Mouse (Mus musculus) layer of hippocampus, adult 11-12 months (tissue): ENCODE results near the gene Lgr4.

ENCODE experiments used
- DNase-seq: peaks from one replicate; pipeline ENCODE4 v3.0.0; 2022; ENCODE audit warnings: low spot score

Lgr4 gene

GRCm38 (mm10) chr2:109976181-109976580 lies 58.7 kb downstream of the Lgr4 start:
- DNase-seq = no peak

DNA sequence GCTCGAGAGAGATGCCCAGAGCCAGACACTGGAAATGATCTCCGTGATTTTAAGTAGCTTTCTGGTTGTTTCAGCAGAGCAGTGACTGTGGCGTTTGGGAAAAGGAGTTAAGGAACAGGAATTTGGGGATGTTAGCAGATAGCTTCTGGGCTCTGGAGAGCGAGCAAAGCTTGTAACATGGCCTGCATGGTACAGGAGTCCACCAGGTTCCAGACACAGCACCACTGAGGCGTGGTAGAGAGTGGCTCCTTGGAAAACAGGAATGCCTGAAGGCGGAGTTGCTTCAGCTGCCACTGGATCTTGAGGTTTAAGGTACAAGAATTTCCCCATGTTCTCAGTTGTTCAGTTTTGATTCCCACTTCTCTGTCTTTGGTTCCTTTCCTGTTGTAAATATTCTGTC lies 59.9 kb downstream of the Lgr4 start:
- DNase-seq = no peak

- DNase-seq = no peak
Observed at GRCm38 (mm10) chr2:109979209-109979608, 61.8 kb downstream of the Lgr4 start.

GRCm38 (mm10) chr2:109983435-109983834 lies 66.0 kb downstream of the Lgr4 start:
- DNase-seq = no peak

- no peak for DNase-seq
Observed at GRCm38 (mm10) chr2:109984930-109985329, 67.5 kb downstream of the Lgr4 start.

DNA sequence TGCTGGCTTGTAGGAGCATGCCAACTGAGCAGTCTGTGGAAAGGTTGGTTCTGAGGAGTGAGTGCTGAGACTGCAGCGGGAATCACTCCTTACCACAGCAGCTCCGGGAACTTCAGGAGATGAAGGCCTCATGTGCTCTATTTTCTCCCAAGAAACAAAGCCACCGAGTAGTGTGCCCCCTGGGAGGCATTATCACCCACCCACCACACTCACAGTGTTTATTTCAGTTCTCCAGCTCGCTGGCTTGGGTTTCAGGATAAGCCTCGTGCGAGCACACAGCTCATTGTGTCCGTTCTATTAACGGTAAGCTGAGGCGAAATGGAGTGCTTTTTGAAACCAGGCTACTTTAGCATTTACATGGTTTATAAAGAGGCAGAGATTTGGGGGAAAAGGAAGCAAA lies 68.1 kb downstream of the Lgr4 start:
- DNase-seq = no peak

GRCm38 (mm10) chr2:109986036-109986785 lies 68.8 kb downstream of the Lgr4 start:
- DNase-seq = no peak

- no peak for DNase-seq
Observed at GRCm38 (mm10) chr2:109987946-109988345, 70.5 kb downstream of the Lgr4 start.

GRCm38 (mm10) chr2:109989196-109989595 lies 71.7 kb downstream of the Lgr4 start:
- DNase-seq = no peak

- DNase-seq = no peak
Observed at GRCm38 (mm10) chr2:109989679-109990473, 72.4 kb downstream of the Lgr4 start.

- DNase-seq = no peak
Observed at GRCm38 (mm10) chr2:109991754-109992153, 74.3 kb downstream of the Lgr4 start.

DNA sequence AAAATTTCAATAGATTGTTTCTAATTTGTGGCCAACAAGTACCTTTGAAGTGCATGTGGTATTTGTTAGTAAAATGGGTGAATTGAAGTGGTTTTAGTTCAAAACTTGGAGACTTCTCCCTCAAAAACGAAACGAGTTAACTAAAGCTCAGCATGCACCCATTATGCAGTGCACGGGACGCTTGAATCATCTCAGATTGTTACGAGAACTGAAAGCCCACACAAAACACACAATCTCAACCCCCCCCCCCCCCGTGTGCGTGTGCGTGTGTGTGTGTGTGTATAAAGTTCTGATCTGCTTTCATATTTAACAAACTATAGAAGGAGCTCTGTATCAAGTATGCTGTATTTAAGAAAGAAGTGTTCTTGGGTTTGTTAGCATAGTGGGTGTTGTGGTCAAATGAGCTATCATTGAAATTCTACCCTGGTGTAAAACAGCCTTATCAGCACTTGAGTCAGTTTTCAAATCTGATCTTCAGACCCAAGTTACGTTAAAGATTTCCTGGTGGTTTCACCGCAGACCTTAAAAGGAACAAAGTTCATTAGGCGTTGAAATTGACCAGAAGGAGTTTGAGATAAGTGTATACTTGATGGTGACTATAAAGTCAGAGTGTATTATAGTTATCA lies 75.1 kb downstream of the Lgr4 start:
- no peak for DNase-seq

DNA sequence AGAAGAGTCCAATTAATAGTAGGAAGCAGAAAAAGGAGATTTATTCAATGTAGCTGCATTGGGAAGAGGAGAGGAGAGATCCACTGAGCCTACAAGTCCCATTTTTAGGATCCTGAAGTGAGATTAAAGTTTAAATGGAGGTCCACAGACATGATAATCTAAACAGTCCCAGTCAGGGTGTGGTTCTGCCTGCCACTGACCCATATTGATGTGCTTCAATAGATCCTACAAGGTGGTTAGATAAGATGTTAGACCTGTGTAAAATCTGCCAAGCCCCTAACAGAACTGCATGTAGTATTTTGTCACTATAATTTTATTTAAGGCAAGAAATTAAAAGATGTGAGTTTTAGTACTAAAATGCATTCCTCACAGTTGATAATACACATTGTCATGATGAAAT lies 76.0 kb downstream of the Lgr4 start:
- DNase-seq = no peak

GRCm38 (mm10) chr2:109995061-109995460 lies 77.6 kb downstream of the Lgr4 start:
- no peak for DNase-seq

DNA sequence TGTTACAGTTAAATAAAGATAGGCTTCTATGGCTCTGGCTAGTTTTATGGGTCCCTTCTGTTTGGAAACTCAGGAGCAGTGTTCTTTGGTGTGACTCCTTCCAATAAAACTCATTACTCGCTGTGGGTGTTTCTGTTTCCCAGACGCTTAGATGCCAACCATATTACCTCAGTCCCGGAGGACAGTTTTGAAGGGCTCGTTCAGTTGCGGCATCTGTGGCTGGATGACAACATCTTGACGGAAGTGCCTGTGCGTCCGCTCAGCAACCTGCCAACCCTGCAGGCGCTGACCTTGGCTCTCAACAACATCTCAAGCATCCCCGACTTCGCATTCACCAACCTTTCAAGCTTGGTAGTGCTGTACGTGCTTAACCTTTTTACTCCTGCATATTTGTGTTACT lies 79.0 kb downstream of the Lgr4 start:
- DNase-seq = no peak

DNA sequence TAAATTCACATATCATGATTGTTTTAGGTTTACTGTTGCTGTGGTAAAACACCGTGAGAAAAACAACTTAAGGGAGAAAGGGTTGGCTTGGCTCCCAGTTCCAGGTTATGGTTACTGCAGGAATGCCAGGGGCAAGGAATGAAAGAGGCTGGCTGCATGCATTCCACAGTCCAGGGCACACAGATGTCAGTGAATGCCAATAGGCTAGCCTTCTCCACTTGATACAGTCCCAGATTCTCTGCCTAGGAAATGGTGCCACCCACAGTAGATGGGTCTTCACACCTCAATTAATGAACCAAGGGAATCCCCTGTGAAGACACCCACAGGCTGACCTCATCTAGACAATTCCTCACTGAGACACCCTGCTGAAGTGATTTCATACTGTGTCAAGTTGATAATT lies 87.2 kb downstream of the Lgr4 start:
- no peak for DNase-seq

GRCm38 (mm10) chr2:110005164-110005563 lies 87.7 kb downstream of the Lgr4 start:
- peak; percentile 59 for DNase-seq

GRCm38 (mm10) chr2:110005596-110006239 lies 88.3 kb downstream of the Lgr4 start:
- DNase-seq = no peak

- no peak for DNase-seq
Observed at GRCm38 (mm10) chr2:110007423-110008267, 90.2 kb downstream of the Lgr4 start.

DNA sequence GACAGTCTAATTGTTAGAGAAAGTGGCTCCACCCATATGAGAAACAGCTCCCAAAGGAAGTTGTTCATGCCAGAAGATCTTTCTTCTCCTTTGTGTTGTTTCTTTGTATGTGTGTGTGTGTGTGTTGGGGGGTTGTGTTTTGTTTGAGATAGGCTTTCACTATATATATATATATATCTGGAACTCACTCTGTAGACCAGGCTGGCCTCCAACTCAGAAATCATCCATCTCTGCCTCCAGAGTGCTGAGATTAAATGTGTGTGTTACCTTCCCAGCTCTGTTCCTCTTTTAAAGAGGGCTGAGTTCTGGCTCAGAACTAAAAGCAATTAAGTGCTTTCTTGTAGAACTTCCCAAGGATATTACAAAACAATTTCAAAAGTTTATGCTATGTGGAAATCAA lies 92.0 kb downstream of the Lgr4 start:
- no peak for DNase-seq

DNA sequence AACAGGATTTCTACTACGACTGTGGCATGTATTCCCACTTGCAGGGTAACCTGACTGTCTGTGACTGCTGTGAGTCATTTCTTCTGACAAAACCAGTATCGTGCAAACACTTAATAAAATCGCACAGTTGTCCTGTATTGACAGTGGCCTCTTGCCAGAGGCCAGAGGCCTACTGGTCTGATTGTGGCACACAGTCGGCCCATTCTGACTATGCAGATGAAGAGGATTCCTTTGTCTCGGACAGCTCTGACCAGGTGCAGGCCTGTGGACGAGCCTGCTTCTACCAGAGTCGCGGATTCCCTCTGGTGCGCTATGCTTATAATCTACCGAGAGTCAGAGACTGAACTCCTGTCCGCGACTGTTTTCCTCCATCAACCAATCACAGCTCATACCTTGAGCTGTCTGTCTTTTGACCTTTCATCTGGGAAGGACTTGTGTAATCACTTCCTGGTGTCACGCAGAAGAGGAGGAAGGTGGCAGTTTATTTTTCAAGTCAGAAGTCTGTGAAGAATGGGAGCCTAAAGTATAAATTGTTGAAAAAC lies 94.8 kb downstream of the Lgr4 start:
- DNase-seq = no peak
